Comparison of ENCODE assay signal across 11 mouse cellular contexts in the genomic region with DNA sequence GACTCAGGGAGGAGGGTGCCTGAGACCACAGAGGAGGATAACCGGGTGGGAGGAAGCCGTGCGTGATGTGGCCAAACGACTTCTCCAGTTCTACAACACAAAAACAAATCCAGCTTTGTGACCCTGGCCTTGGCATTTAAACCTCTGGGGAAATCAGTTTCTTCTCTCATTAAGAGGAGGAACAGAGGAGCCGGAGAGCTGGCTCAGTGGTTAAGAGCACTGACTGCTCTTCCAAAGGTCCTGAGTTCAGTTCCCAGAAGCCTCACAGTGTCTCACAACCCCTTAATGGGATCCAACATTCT. TPM values are rescaled to one million over a fixed set of nuclear protein-coding genes. Genes with fewer than 3 reads are reported as not detected.
DNase-seq lines count a peak whose midpoint lies in the region; ATAC-seq and TF ChIP-seq lines count a peak whose summit lies in the region.
"Had no signal": no experiment of that assay in that cellular context is flagged by ENCODE, and none has a peak within 500 bp of the region (broad histone marks: within the 10 kb centered on the region; RNA-seq: fewer than 3 reads in every experiment).

No protein-coding gene starts in this region.

- 0 out of 2 replicates have a peak, but pooled peaks have one; percentile 10 for TF ChIP-seq POLR2A in heart, adult 2 months (IDR thresholded peaks at IDR 0.05; ENCODE audit: insufficient read depth, low read depth, low read length)
- no peak for TF ChIP-seq POLR2A in lung, adult 2 months (IDR thresholded peaks at IDR 0.05; ENCODE audit: borderline replicate concordance, extremely low read depth, low read depth, low read length)

- peaks cover 10% of the 10 kb centered on the region for H3K36me3 ChIP-seq in heart, adult 2 months (ENCODE audit: control insufficient read depth, insufficient read depth, low read length)
- peaks cover 7% of the 10 kb centered on the region; the same call in 1 of the 2 replicates for H3K36me3 ChIP-seq in hindbrain, embryonic 10.5 days
- H3K36me3 ChIP-seq in hindbrain, embryonic 14.5 days (replicated peaks; ENCODE audit: control insufficient read depth, insufficient read depth): no peaks in the 10 kb centered on the region
- H3K36me3 ChIP-seq in lung, embryonic 15.5 days: no peaks in the 10 kb centered on the region

- H3K27ac ChIP-seq in heart, adult 2 months: peak overlapping the region; percentile 87
- H3K27ac ChIP-seq in hindbrain, embryonic 10.5 days: 0 out of 2 replicates have a peak overlapping the region, but pooled peaks have one; percentile 35
- no peak overlapping the region for H3K27ac ChIP-seq in hindbrain, embryonic 14.5 days
- peak overlapping the region; percentile 62 for H3K27ac ChIP-seq in lung, embryonic 15.5 days

- H3K27me3 ChIP-seq in heart, adult 2 months (ENCODE audit: control insufficient read depth, insufficient read depth, low read length): no peaks in the 10 kb centered on the region
- no peaks in the 10 kb centered on the region for H3K27me3 ChIP-seq in hindbrain, embryonic 10.5 days (ENCODE audit: insufficient read depth, poor library complexity, severe bottlenecking)
- H3K27me3 ChIP-seq in hindbrain, embryonic 14.5 days (ENCODE audit: control insufficient read depth, insufficient read depth, low read length): no peaks in the 10 kb centered on the region
- no peaks in the 10 kb centered on the region for H3K27me3 ChIP-seq in lung, embryonic 15.5 days

- H3K4me1 ChIP-seq in heart, adult 2 months (ENCODE audit: control insufficient read depth, insufficient read depth, low read length): peaks cover 34% of the 10 kb centered on the region
- peaks cover 12% of the 10 kb centered on the region for H3K4me1 ChIP-seq in hindbrain, embryonic 10.5 days (replicated peaks)
- peaks cover 22% of the 10 kb centered on the region for H3K4me1 ChIP-seq in hindbrain, embryonic 14.5 days (replicated peaks; ENCODE audit: control insufficient read depth, insufficient read depth, low read length)
- peaks cover 56% of the 10 kb centered on the region for H3K4me1 ChIP-seq in lung, embryonic 15.5 days
- H3K4me1 ChIP-seq in lung, adult 2 months (ENCODE audit: control insufficient read depth, insufficient read depth, low read length): peaks cover 38% of the 10 kb centered on the region

- intact Hi-C loops in heart, adult 2 months (cut with DNase I): no loop called here
- intact Hi-C loops in heart, postnatal 14 days (cut with DNase I): no loop called here

- TF ChIP-seq CTCF in heart, adult 2 months (IDR thresholded peaks at IDR 0.05): no peak
- TF ChIP-seq CTCF in lung, adult 2 months (IDR thresholded peaks at IDR 0.05; ENCODE audit: insufficient read depth, low read length): no peak

- 27% methylated on average over 5 of the region's 5 CpGs for WGBS in heart, adult 2 months
- 84% methylated on average over 5 of the region's 5 CpGs for WGBS in hindbrain, embryonic 10.5 days
- 70% methylated on average over 5 of the region's 5 CpGs for WGBS in hindbrain, embryonic 14.5 days
- WGBS in lung, embryonic 15.5 days: 39% methylated on average over 5 of the region's 5 CpGs
- WGBS in lung, adult 2 months: 33% methylated on average over 5 of the region's 5 CpGs

- no peak overlapping the region for H3K9ac ChIP-seq in heart, adult 2 months (ENCODE audit: low read depth, low read length)
- H3K9ac ChIP-seq in hindbrain, embryonic 14.5 days: no peak overlapping the region
- H3K9ac ChIP-seq in lung, embryonic 15.5 days: no peak overlapping the region

- H3K9me3 ChIP-seq in hindbrain, embryonic 10.5 days: no peaks in the 10 kb centered on the region
- no peaks in the 10 kb centered on the region for H3K9me3 ChIP-seq in hindbrain, embryonic 14.5 days (ENCODE audit: control insufficient read depth, low read length)
- no peaks in the 10 kb centered on the region for H3K9me3 ChIP-seq in lung, embryonic 15.5 days

- no peak overlapping the region for H3K4me3 ChIP-seq in heart, adult 2 months
- no peak overlapping the region for H3K4me3 ChIP-seq in hindbrain, embryonic 10.5 days
- no peak overlapping the region for H3K4me3 ChIP-seq in hindbrain, embryonic 14.5 days (replicated peaks; ENCODE audit: low read length)
- no peak overlapping the region for H3K4me3 ChIP-seq in lung, embryonic 15.5 days
- no peak overlapping the region for H3K4me3 ChIP-seq in lung, adult 2 months (replicated peaks; ENCODE audit: extremely low read depth, low read depth, low read length)

- ATAC-seq in hindbrain, embryonic 14.5 days (ENCODE audit: low FRiP score): no peak
- no peak for ATAC-seq in lung, embryonic 15.5 days (ENCODE audit: borderline replicate concordance, extremely low read depth, low FRiP score, low TSS enrichment)
- ATAC-seq: forebrain, embryonic 14.5 days had no signal

- H3K4me2 ChIP-seq in hindbrain, embryonic 14.5 days (replicated peaks): no peak overlapping the region
- H3K4me2 ChIP-seq in lung, embryonic 15.5 days: no peak overlapping the region
- H3K4me2 ChIP-seq: liver, embryonic 11.5 days had no signal

- DNase-seq in heart, adult 2 months: no peak
- DNase-seq in heart, postnatal 14 days: no peak
- DNase-seq in hindbrain, embryonic 10.5 days (ENCODE audit: low spot score): no peak
- no peak for DNase-seq in hindbrain, embryonic 14.5 days (ENCODE audit: low spot score)
- DNase-seq in lung, adult 2 months: no peak
- peak; percentile 50 for DNase-seq in testis, postnatal 10 days (ENCODE audit: low spot score)
- DNase-seq: cerebellum, postnatal 14 days; midbrain, embryonic 14.5 days had no signal

- no peak for TF ChIP-seq EP300 in heart, adult 2 months (IDR thresholded peaks at IDR 0.05; ENCODE audit: insufficient read depth, low read depth, low read length)

- peaks cover 2% of the 10 kb centered on the region; the same call in 1 of the 2 replicates for H3K79me2 ChIP-seq in heart, adult 2 months (replicated peaks; ENCODE audit: control insufficient read depth, insufficient read depth, low read length)

RNA-seq across cellular contexts. Expression of a gene that starts 44.0 kb away (rescaled TPM):
- total RNA-seq in heart, adult 2 months (2021): 100 to 1,000 TPM; 108 to 113 TPM
- polyA plus RNA-seq in heart, adult 2 months (2012; rRNA removed): 49.8 and 75.4 TPM in 2 replicates
- total RNA-seq in heart, postnatal 14 days (2021): 100 to 1,000 TPM in 1 of 2 experiments, 10 to 100 TPM in 1; 95.6 to 104 TPM
- 13.6 and 15.3 TPM in 2 replicates for polyA plus RNA-seq in hindbrain, embryonic 10.5 days (2016; fragmentation: Nextera tagmentation; extraction: Ambion mirVana)
- 14.3 and 15.0 TPM in 2 replicates for polyA plus RNA-seq in hindbrain, embryonic 14.5 days (2014; fragmentation: Nextera tagmentation; extraction: Ambion mirVana)
- polyA plus RNA-seq in lung, embryonic 15.5 days (2015; fragmentation: Nextera tagmentation; extraction: Ambion mirVana): 30.6 and 32.5 TPM in 2 replicates
- 39.9 and 52.3 TPM in 2 replicates for polyA plus RNA-seq in lung, adult 2 months (2012; rRNA removed)
